Mouse (Mus musculus): ENCODE measurements at regions not wholly inside any gene's neighbourhood (a gene's known extent, or its start where the extent isn't known, plus 50 kb on each side); places are given as distances from the start of the nearest gene placed in this dataset.

GRCm38 (mm10) chr4:124265527-124265926, 345.1 kb downstream of the 3100002H09Rik start:
- TF ChIP-seq CTCF (IDR thresholded peaks at IDR 0.05; ENCODE audit: low read depth, low read length) (no peak), POLR2A (IDR thresholded peaks at IDR 0.05; ENCODE audit: insufficient read depth, low read length) (no peak)

Data from ES-Bruce4 (cell line).